Mouse (Mus musculus) G1E (cell line): Measurements from ENCODE around the gene Lrrc59.

ENCODE experiments used
- CTCF ChIP-seq: IDR thresholded peaks from 2 replicates; pipeline ENCODE4 v1.5.1; 2012; ENCODE audit warnings: low read depth, low read length, inconsistent platforms, mixed read lengths
- GATA1 ChIP-seq: IDR thresholded peaks from 2 replicates; pipeline ENCODE4 v1.6.1; 2012; ENCODE audit warnings: borderline replicate concordance, low read length, inconsistent platforms, mixed read lengths
- POLR2AphosphoS5 ChIP-seq: IDR thresholded peaks from 2 replicates; pipeline ENCODE4 v1.6.1; 2012; ENCODE audit warnings: low read depth, low read length, inconsistent platforms; ENCODE audit not compliant: insufficient replicate concordance
- TAL1 ChIP-seq: conservative IDR thresholded peaks from 2 replicates; pipeline ENCODE4 v1.6.1; 2012; ENCODE audit warnings: low read depth, low read length, inconsistent platforms, mixed read lengths

DNA sequence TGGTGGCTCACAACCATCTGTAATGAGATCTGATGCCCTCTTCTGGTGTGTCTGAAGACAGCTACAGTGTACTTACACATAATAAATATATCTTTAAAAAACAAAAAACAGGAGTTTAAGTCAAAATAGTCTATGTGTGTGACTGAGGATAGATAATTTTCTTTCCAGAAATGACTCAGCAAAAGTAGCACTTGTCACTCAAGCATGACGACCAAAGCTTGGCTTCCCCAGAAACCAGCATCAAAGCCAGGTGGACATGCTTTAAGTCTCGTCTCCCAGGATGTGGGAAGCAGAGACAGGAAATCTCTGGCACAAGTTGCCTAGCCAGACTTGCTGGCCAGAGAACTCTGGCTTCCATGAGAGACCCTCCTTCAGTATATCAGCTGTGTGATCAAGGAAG lies 7.4 kb upstream of the Lrrc59 start:
- no peak for TF ChIP-seq CTCF
- no peak for TF ChIP-seq TAL1
- TF ChIP-seq GATA1: no peak
- TF ChIP-seq POLR2AphosphoS5: no peak
